Mouse (Mus musculus) neural tube, embryonic 13.5 days (tissue): ENCODE data around the gene Prkra. TPM values are rescaled to one million over a fixed set of nuclear protein-coding genes. Genes with fewer than 3 reads are reported as not detected.
A peak's percentile ranks its signal among the peaks of the same experiment; 100 is the strongest.

ENCODE experiments used
- ATAC-seq: fragments of 200-750 bp; cut with Nextera tagmentation; 2 replicates; pipeline ENCODE4 v1.8.0; 2017; ENCODE audit warnings: low read depth, mild to moderate bottlenecking, moderate TSS enrichment, moderate library complexity
- H3K27ac ChIP-seq: fragments of 300-500 bp; sonication (generic); replicated peaks from 2 replicates; pipeline ENCODE4 v1.5.1; 2015; ENCODE audit warnings: moderate library complexity, mild to moderate bottlenecking, inconsistent platforms
- H3K27me3 ChIP-seq: fragments of 300-500 bp; sonication (generic); 2 replicates; pipeline ENCODE4 v1.6.1; 2015; ENCODE audit warnings: mild to moderate bottlenecking, inconsistent platforms
- H3K36me3 ChIP-seq: fragments of 300-500 bp; sonication (generic); 2 replicates; pipeline ENCODE4 v1.6.1; 2015; ENCODE audit warnings: mild to moderate bottlenecking, inconsistent platforms
- H3K4me1 ChIP-seq: fragments of 300-500 bp; sonication (generic); replicated peaks from 2 replicates; pipeline ENCODE4 v1.6.1; 2015; ENCODE audit warnings: inconsistent platforms
- H3K4me2 ChIP-seq: fragments of 300-500 bp; sonication (generic); 2 replicates; pipeline ENCODE4 v1.6.1; 2015; ENCODE audit warnings: inconsistent platforms, mild to moderate bottlenecking, moderate library complexity
- H3K4me3 ChIP-seq: fragments of 300-500 bp; sonication (generic); 2 replicates; pipeline ENCODE4 v1.5.1; 2015; ENCODE audit warnings: mild to moderate bottlenecking, inconsistent platforms
- H3K9ac ChIP-seq: fragments of 300-500 bp; sonication (generic); 2 replicates; pipeline ENCODE4 v1.6.1; 2015; ENCODE audit warnings: moderate library complexity, mild to moderate bottlenecking, inconsistent platforms
- H3K9me3 ChIP-seq: fragments of 300-500 bp; sonication (generic); 2 replicates; pipeline ENCODE4 v1.6.1; 2016; ENCODE audit warnings: inconsistent platforms
- WGBS: fragments of 180-500 bp; shearing (Covaris S2); methylation state at CpG from one replicate; pipeline ENCODE4 v1.1.7; 2015; 5-methylcytosine and 5-hydroxymethylcytosine counted together
- polyA plus RNA-seq: library from polyadenylated mRNA; unstranded; fragments of >200 nt; fragmentation: Nextera tagmentation; extraction: Ambion mirVana; gene quantifications from 2 replicates; pipeline ENCODE4 v1.2.1, GENCODE M21; 2015

Prkra gene
- 96.6 and 97.8 TPM in 2 replicates for polyA plus RNA-seq

DNA sequence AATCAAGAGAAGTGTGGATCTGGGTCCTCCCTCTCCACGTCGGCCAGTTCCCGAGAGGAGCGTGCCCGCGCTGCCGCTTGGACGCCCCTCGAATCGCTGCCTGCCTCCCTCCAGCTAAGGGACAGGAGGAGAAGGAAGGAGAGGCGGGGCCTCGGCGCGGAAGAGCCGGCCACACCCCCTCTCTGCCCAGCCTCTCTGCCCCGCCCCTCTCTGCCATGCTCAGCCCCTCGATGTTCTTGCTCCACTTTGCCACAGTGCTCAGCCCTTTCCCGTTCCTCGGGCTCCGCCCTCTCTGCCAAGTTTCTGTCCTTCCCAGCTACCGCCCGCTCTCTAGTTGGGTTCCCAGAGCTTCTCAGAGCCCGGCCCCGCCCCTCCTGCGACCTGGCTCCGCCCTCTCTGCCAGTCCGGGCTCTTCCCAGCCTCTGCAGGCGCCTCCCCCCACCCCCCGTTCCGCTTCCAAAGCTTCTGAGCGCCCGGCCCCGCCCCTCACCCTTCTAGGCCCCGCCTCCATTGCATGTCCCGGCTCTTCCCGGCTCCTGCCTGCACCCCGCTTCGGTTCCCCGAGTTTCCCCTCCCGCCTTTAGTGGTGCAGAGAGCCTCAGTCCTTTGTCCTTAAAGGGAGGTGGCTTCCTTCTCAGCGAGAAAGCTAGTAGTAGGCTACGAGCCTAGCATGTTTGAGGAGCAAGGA is at the start of gene Prkra, which contains the start of gene Pjvk:
Gene Prkra, minus strand, starts transcription at position 133 of the 688 bp plus-strand sequence.
Gene Pjvk, plus strand, starts transcription at position 594 of the 688 bp plus-strand sequence.
- no peaks in the 10 kb centered on the region for H3K9me3 ChIP-seq
- H3K4me2 ChIP-seq = peak within 1 kb of the TSS; percentile 75
- H3K27ac ChIP-seq = peak within 1 kb of the TSS; percentile 94
- under 1% methylated on average over 42 of the region's 42 CpGs for WGBS
- H3K27me3 ChIP-seq = no peaks in the 10 kb centered on the region
- peak within 1 kb of the TSS; percentile 82 for H3K4me3 ChIP-seq
- ATAC-seq = peak; percentile 99
- H3K36me3 ChIP-seq = peaks cover 10% of the 10 kb centered on the region
- H3K9ac ChIP-seq = peak within 1 kb of the TSS; percentile 87
- H3K4me1 ChIP-seq = peaks cover 25% of the 10 kb centered on the region

DNA sequence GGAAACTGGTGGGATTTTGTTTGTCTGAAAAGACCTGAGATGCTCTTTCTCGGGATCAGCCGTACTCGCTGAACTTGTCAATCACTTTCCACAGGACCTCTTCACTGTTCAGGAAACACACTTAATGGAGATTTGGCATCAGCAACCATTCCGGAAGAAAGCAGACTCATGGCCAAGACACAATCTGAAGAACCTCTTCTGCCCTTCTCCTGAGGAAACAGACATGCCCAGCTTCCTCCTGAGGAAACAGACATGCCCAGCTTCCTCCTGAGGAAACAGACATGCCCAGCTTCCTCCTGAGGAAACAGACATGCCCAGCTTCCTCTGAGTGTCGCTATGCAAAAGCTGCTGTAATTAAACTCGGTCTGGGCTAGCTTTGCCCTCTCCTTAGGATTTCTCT is 47.5 kb upstream of the Prkra start:
- Histone ChIP-seq H3K9me3 (no peaks in the 10 kb centered on the region), H3K4me3 (no peak overlapping the region), H3K36me3 (peaks cover 68% of the 10 kb centered on the region), H3K27me3 (no peaks in the 10 kb centered on the region), H3K4me2 (no peak overlapping the region), H3K9ac (no peak overlapping the region), H3K27ac (no peak overlapping the region), H3K4me1 (0 out of 2 replicates have a peak, but pooled peaks cover 5% of the 10 kb centered on the region)
- WGBS = 91% methylated on average over 6 of the region's 6 CpGs
- no peak for ATAC-seq

DNA sequence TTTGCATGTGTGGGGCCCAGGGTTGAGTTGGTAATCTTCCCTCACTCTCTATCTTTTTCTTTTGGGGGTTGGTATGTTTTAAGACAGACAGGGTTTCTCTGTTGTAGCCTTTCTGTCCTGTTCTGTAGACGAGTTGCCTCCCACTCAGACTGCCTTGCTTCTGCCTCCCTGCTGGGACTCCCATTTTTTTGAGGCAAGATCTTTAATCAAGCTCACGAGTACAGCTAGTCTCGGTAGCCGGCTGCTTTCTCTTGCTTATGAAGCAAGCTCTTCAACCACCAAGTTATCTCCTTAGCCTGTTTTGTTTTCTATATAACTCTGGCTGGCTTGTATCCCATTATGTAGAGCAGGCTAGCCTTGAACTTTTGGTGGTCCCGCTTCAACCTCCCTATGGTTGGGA is 46.0 kb upstream of the Prkra start:
- H3K36me3 ChIP-seq = peaks cover 68% of the 10 kb centered on the region
- no peak overlapping the region for H3K4me3 ChIP-seq
- no peaks in the 10 kb centered on the region for H3K27me3 ChIP-seq
- 89% methylated on average over 5 of the region's 5 CpGs for WGBS
- H3K4me1 ChIP-seq = no peaks in the 10 kb centered on the region
- no peaks in the 10 kb centered on the region for H3K9me3 ChIP-seq
- H3K9ac ChIP-seq = no peak overlapping the region
- no peak overlapping the region for H3K4me2 ChIP-seq
- H3K27ac ChIP-seq = no peak overlapping the region
- no peak for ATAC-seq

DNA sequence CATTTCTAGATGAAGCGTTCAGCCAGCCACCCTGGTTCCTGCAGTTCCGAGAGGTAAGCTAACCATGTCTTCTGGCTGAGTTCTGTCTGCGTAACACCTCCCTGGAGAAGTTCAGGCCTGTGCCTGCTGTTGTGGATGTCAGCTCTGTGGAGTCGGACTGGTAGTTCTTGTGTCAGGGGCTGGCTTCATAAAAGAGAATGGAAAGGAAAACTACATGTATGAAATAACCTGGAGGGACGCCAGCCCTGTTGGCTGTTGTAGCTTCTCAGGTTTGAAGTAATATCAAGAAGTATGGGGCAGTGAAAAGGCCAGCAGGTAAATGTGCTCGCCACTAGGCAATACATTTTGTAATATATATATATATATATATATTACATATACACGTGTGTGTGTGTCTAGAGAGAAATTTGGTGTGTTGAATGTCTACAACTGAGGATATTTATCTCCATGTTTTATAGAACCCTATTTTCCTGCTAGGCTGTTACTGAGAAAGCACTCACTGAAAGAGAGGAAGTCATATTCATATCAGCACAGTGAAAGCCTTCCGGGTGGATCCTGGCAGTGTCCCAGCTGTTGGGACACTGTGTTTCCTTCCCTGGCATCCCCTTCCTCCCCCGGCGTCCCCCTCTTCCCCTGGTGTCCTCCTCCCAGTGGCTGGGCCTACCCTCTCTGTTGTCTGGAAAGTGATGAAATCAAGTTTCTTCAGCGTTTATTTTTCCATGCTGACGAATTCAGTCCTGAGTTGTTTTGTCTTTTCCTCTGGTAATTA is 42.8 kb upstream of the Prkra start:
- Histone ChIP-seq H3K9ac (no peak overlapping the region), H3K27me3 (no peaks in the 10 kb centered on the region), H3K4me1 (no peaks in the 10 kb centered on the region), H3K27ac (no peak overlapping the region), H3K9me3 (no peaks in the 10 kb centered on the region), H3K36me3 (peaks cover 87% of the 10 kb centered on the region), H3K4me3 (no peak overlapping the region), H3K4me2 (no peak overlapping the region)
- ATAC-seq = no peak
- 87% methylated on average over 12 of the region's 12 CpGs for WGBS

DNA sequence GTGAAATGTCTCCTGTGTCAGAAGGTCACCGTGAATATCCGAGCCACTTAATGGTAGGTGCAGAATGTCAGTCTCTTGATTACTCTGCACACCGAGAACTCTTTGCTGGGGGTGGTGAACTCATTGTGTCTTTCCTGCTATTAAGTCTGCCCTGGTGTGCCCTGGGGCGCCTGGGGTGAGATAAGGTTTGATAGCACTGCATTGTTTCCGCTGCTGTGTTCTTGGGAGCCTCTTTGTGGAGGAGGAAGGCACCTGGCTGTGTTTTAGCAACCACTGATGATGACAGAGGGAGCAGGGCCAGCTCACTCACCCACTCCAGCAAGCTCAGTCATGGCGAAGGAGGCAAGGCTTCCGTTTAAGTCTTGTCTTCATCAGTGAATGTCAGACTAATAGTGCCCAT is 40.3 kb upstream of the Prkra start:
- Histone ChIP-seq H3K9ac (no peak overlapping the region), H3K4me2 (no peak overlapping the region), H3K27me3 (no peaks in the 10 kb centered on the region), H3K9me3 (no peaks in the 10 kb centered on the region), H3K4me1 (no peaks in the 10 kb centered on the region), H3K36me3 (peaks cover 86% of the 10 kb centered on the region), H3K4me3 (no peak overlapping the region), H3K27ac (no peak overlapping the region)
- WGBS = 48% methylated on average over 7 of the region's 7 CpGs
- no peak for ATAC-seq

DNA sequence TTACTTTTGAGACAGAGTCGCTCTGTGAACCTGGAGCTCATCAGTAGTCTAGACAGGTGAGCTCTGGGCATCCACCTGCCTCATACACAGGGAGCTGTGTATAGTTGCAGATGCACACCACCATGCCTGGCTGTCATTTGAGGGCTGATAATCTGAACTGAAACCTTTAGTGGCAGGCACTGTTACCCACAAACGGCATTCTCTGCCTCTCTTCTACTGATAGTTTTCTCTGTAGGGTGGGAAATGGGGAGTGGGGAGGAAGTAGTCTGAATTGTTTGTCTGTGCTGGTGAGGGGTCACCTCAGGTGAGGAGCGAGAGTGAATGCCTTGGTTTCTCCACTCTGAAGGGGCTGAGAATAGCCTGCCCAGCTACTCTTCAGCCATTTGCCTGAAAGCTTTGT is 39.8 kb upstream of the Prkra start:
- WGBS = 64% methylated on average over 3 of the region's 3 CpGs
- H3K4me3 ChIP-seq = no peak overlapping the region
- H3K9me3 ChIP-seq = no peaks in the 10 kb centered on the region
- no peak for ATAC-seq
- no peaks in the 10 kb centered on the region for H3K27me3 ChIP-seq
- H3K9ac ChIP-seq = no peak overlapping the region
- H3K36me3 ChIP-seq = peaks cover 86% of the 10 kb centered on the region
- no peak overlapping the region for H3K27ac ChIP-seq
- H3K4me1 ChIP-seq = no peaks in the 10 kb centered on the region
- H3K4me2 ChIP-seq = no peak overlapping the region

DNA sequence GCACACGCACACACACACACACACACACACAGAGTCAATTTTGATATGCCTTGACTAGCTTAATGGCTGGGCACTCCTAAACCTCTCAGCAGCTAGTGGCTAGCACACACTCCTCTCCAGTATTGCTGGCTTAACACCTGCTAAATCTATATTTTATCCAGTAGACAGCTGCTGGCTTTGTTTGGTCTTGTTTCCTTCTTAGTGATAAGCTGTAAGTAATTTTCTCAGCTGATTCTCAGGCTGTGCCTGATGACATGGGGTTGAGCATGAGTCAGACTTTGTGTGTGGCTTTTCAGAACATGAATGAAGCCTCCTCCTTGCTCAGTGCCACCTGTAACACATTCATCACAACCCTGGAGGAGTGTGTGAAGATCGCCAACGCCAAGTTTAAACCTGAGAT is 39.2 kb upstream of the Prkra start:
- H3K4me3 ChIP-seq = no peak overlapping the region
- H3K9ac ChIP-seq = no peak overlapping the region
- H3K27ac ChIP-seq = no peak overlapping the region
- no peaks in the 10 kb centered on the region for H3K4me1 ChIP-seq
- 95% methylated on average over 3 of the region's 3 CpGs for WGBS
- H3K27me3 ChIP-seq = no peaks in the 10 kb centered on the region
- H3K36me3 ChIP-seq = peaks cover 86% of the 10 kb centered on the region
- H3K9me3 ChIP-seq = no peaks in the 10 kb centered on the region
- H3K4me2 ChIP-seq = no peak overlapping the region
- no peak for ATAC-seq

DNA sequence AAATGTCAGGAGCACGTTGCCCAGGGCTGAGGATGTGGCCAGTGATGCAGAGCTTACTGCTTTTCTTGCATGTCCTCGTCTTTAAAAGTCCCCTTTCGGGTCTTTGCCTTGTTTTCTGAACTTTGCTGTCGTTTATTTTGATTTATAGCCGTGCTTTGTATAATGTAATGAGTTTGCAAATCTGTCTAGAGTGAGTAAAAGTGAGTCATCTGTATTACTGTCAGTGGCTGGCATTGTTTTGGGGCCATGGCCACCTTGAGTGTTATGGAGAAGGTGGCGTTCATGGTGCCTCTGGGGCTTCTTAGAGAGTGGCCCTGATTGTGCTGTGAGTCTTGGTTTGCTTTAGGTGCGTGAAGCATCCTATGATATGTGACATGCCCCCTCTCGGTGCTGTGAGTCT is 34.5 kb upstream of the Prkra start:
- peaks cover 65% of the 10 kb centered on the region for H3K36me3 ChIP-seq
- ATAC-seq = no peak
- no peaks in the 10 kb centered on the region for H3K9me3 ChIP-seq
- H3K4me2 ChIP-seq = no peak overlapping the region
- H3K9ac ChIP-seq = no peak overlapping the region
- peaks cover 10% of the 10 kb centered on the region for H3K4me1 ChIP-seq
- no peak overlapping the region for H3K4me3 ChIP-seq
- no peaks in the 10 kb centered on the region for H3K27me3 ChIP-seq
- 84% methylated on average over 8 of the region's 8 CpGs for WGBS
- no peak overlapping the region for H3K27ac ChIP-seq

DNA sequence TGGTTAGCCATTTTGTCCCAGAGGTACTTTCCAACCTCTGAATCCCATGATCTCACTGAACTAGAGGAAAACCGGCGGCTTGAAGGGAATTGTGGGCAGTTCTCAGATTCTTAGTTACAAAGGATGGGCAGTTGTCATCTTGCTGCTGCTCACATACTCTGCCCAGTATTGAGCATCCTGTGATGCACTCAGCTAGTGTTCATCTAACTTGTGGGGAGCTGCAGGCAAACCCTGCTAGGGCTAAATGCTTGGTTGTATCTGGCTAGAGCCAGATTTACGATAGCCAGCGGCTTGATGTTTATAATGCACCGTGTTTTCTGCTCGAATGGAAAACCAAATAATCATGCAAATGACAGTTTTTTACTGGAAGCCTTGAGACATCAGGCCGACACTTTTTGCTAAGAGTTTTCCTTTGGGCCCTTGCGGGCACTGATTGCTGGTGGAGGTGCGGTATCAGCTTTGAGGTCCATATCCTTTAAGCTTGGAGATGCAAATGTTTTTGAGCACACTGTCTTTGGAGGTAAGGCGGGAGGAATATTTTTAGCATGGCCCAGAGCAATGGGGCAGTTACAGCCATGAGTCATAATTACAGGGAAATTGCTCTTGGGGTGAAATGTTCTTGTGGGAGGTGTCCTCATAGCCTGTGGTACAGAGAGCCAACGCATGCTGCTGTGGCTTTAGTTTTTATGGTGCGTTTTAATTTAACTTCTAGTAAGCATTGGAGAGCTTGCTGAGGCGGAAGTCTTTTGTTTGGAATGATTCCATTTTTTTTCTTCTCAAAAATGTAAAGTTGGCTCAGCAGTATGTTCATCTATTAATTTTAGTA is 28.8 kb upstream of the Prkra start:
- Histone ChIP-seq H3K9ac (peak overlapping the region; percentile 89), H3K9me3 (no peaks in the 10 kb centered on the region), H3K4me2 (peak overlapping the region; percentile 76), H3K4me1 (peaks cover 49% of the 10 kb centered on the region), H3K4me3 (peak overlapping the region; percentile 93), H3K27me3 (no peaks in the 10 kb centered on the region), H3K36me3 (peaks cover 12% of the 10 kb centered on the region), H3K27ac (no peak overlapping the region)
- WGBS = 35% methylated on average over 13 of the region's 13 CpGs
- ATAC-seq = no peak

DNA sequence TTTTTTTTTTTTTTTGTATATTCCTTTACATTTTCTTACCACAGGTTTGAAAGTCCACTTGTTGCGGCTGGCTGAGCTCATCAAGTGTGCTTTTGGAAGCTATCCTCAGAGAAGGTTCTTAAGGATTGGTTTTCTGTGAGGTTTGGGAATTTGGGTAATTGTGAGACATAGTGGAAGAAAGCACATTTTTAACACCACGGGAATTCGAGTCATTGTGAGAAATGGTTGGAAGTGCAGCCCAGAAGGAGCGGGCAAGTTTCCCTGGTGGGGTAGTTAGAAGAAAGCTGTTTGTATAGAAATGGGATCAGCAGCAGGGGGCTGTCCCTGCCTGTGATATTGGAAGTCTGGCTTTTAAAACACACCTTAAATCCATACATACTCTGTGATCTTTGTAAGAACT is 28.1 kb upstream of the Prkra start:
- Histone ChIP-seq H3K9me3 (no peaks in the 10 kb centered on the region), H3K27me3 (no peaks in the 10 kb centered on the region), H3K4me1 (peaks cover 55% of the 10 kb centered on the region), H3K4me3 (peak overlapping the region; percentile 93), H3K9ac (peak overlapping the region; percentile 89), H3K36me3 (peaks cover 9% of the 10 kb centered on the region; the same call in 1 of the 2 replicates), H3K27ac (no peak overlapping the region), H3K4me2 (peak overlapping the region; percentile 76)
- no peak for ATAC-seq
- 9% methylated on average over 4 of the region's 4 CpGs for WGBS

DNA sequence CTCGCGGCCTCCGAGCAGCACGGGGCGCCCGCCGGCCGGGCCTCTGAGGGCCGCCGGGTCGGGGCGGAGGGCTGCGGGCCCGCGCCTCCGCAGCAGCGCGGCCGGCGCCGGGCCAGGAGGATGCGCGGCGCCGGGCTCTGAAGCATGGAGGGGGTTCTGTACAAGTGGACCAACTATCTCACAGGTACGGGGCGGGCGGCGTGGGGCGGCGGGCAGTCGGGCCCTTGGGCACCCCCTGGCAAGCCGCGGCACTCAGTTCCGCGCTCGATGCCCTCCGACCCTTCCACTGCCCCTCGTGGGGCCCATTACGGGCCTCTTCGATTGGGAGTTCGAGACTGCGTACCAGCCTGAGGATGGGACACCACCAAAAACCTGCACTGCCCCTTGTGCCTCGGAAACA is 27.6 kb upstream of the Prkra start:
- ATAC-seq = peak; percentile 66
- Histone ChIP-seq H3K27ac (peak overlapping the region; percentile 90), H3K9ac (peak overlapping the region; percentile 89), H3K4me3 (peak overlapping the region; percentile 93), H3K4me1 (peaks cover 55% of the 10 kb centered on the region), H3K9me3 (no peaks in the 10 kb centered on the region), H3K36me3 (peaks cover 8% of the 10 kb centered on the region; the same call in 1 of the 2 replicates), H3K4me2 (peak overlapping the region; percentile 76), H3K27me3 (no peaks in the 10 kb centered on the region)
- WGBS = under 1% methylated on average over 31 of the region's 44 CpGs
